Mouse (Mus musculus): ENCODE data around the gene Kif17. TPM values are rescaled to one million over a fixed set of nuclear protein-coding genes. Genes with fewer than 3 reads are reported as not detected.

The Kif17 gene
- 1.1 and 1.7 TPM in 2 replicates for polyA plus RNA-seq (2016; fragmentation: Nextera tagmentation; extraction: Ambion mirVana)

DNA sequence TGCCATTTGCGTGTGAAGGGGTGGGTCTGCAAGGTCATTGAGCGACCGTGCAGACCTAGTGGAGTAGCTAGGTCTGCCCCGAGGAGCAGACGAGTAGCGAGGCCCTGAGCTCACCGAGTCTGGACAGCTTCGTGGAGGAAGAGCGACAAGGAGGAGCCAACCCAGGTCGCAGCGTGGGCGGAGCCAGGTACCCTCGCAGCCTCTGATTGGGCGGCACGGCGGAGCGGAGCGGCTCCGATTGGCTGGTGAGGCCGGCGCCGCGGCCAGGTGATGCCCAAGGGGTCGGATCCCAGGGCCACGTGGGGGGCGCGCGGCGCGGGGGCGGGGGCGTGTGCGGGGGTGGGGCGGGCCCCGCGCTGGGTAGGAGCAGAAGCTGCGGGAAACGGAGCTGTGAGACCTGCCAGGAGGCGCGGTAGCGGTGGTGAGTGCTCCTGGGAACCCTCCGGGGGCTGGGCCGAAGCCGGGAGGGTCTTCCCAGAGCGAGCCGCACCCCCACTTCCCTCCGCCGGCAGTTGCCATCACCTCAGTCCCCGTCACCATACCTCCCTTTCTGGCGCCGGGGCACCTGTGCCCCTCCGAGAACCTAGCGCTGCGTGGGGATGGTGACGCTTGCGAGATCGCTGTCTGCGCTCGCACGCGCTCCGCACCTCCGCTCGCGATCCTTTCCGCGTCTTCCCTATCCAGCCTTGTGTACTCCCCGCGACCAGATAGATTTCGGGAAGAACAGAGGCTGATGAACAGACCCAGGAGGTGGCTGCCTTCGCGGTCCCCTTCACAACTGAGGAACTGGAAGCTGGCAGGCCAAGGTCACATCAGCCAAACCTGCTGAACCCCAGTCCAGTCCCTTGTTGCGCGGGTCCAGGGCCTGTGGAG is at the start of gene Kif17, which contains the start of gene Sh2d5:
TSS of gene Kif17 (plus strand) at position 348 of the 873 bp plus-strand sequence.
TSS of gene Sh2d5 (plus strand) at position 316 of the 873 bp plus-strand sequence.
- Histone ChIP-seq H3K9me3 (no peaks in the 10 kb centered on the region), H3K4me1 (peaks cover 36% of the 10 kb centered on the region), H3K9ac (peak within 1 kb of the TSS; percentile 68), H3K4me2 (replicated peaks) (peak within 1 kb of the TSS; percentile 95), H3K4me3 (peak within 1 kb of the TSS; percentile 51), H3K36me3 (peaks cover 19% of the 10 kb centered on the region), H3K27ac (no peak within 1 kb of the TSS), H3K27me3 (replicated peaks) (peaks cover 45% of the 10 kb centered on the region)
- WGBS = under 1% methylated on average over 61 of the region's 74 CpGs
- ATAC-seq (ENCODE audit: low FRiP score, low read depth) = peak; percentile 90

DNA sequence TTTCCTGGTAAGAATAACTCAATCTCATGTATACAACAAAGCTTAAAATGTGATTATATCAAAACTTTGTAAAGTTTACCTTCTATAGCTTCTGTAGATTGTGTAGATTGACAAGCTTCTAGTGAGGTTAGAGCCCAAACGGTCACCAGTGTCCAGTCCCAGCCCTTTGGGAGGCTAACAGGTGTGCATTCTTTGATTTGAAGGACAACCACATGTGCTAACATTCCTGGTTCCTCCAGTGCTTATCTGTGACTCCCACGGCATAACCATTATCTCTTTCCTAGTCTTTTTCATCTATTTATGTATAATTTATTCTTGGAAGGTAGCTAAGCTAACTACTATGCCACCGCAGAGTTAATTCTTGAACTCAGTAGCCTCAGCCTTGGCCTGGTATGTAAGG is 49.5 kb upstream of the Kif17 start:
- no peak overlapping the region for H3K4me3 ChIP-seq
- no peaks in the 10 kb centered on the region for H3K4me1 ChIP-seq
- H3K9me3 ChIP-seq = no peaks in the 10 kb centered on the region
- H3K36me3 ChIP-seq = peaks cover 87% of the 10 kb centered on the region
- no peak overlapping the region for H3K4me2 ChIP-seq (replicated peaks)
- no peaks in the 10 kb centered on the region for H3K27me3 ChIP-seq (replicated peaks)
- 95% methylated on average over 3 of the region's 3 CpGs for WGBS
- H3K27ac ChIP-seq = no peak overlapping the region
- no peak overlapping the region for H3K9ac ChIP-seq
- ATAC-seq (ENCODE audit: low FRiP score, low read depth) = no peak

DNA sequence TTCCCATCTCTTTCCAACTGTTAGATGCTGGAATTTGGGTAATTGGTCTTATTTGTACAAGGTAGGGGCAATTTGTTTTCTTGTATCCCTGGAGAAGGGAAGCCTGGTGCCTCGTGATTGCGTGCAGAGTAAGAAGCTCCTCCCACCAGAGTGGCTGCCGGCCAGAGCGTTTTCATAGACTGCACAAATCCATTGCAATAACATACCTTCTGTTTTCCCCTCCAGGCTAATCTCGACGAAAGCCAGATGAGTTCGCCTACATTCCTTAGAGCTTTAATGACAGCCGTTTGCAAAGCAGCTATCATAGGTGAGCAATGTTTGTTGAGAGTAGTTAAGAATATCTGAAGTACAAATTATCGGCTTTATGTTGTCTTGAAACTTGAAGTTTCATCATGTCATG is 48.5 kb upstream of the Kif17 start:
- WGBS = 89% methylated on average over 9 of the region's 9 CpGs

DNA sequence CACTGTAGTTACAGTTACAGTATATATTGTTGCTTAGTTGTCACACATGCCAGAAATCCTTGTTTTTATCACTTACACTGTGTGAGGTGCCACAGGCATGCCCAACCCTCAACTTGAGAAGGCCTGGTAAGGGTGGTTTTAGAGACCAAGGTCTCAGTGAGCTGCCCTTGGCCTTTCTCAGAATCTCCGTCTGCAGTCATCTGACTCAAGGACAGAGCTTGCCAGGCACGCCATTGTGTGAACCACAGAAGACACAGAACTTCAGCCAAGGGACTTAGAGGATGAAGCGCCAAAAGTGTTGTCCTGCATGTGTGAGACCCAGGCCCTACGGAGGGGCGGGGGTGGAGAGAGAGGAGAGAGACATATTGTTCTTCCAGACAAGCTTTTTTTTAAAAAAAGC is 40.1 kb upstream of the Kif17 start:
- no peak for ATAC-seq (ENCODE audit: low FRiP score, low read depth)

More for the DNA sequence above, 48.5 kb upstream of the Kif17 start:
- Histone ChIP-seq H3K27me3 (replicated peaks) (no peaks in the 10 kb centered on the region), H3K9ac (no peak overlapping the region), H3K4me1 (no peaks in the 10 kb centered on the region), H3K4me3 (no peak overlapping the region), H3K9me3 (no peaks in the 10 kb centered on the region), H3K4me2 (replicated peaks) (no peak overlapping the region), H3K36me3 (peaks cover 82% of the 10 kb centered on the region), H3K27ac (no peak overlapping the region)
- ATAC-seq (ENCODE audit: low FRiP score, low read depth) = no peak

DNA sequence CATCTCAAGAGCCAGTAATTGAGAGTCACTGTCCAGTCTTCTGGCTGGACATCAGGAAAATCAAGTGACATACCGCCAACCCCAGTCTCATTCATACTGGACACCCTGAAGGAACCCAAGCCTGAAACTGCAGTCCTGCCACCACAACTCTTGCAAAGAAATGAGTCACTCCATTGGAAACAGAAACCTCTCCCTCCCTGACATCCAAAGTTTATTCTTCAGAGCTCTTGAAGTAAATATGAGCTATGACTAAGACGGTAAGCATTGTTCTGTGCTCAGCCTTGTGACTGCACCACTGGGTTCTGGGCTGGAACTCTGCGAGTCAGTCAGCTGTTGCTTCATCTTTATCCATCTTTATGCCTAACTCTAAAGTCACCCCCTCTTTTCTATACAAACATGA is 36.4 kb upstream of the Kif17 start:
- Histone ChIP-seq H3K4me3 (no peak overlapping the region), H3K9me3 (no peaks in the 10 kb centered on the region), H3K9ac (no peak overlapping the region), H3K27ac (no peak overlapping the region), H3K4me2 (replicated peaks) (no peak overlapping the region), H3K4me1 (peaks cover 16% of the 10 kb centered on the region), H3K36me3 (peaks cover 14% of the 10 kb centered on the region), H3K27me3 (replicated peaks) (no peaks in the 10 kb centered on the region)
- no peak for ATAC-seq (ENCODE audit: low FRiP score, low read depth)
- WGBS = 91% methylated on average over 3 of the region's 3 CpGs

More for the DNA sequence above, 40.1 kb upstream of the Kif17 start:
- peaks cover 41% of the 10 kb centered on the region for H3K36me3 ChIP-seq
- no peaks in the 10 kb centered on the region for H3K9me3 ChIP-seq
- no peak overlapping the region for H3K9ac ChIP-seq
- WGBS = 96% methylated on average over 5 of the region's 5 CpGs
- H3K4me3 ChIP-seq = no peak overlapping the region
- H3K4me2 ChIP-seq (replicated peaks) = no peak overlapping the region
- H3K27ac ChIP-seq = no peak overlapping the region
- H3K4me1 ChIP-seq = no peaks in the 10 kb centered on the region
- no peaks in the 10 kb centered on the region for H3K27me3 ChIP-seq (replicated peaks)

DNA sequence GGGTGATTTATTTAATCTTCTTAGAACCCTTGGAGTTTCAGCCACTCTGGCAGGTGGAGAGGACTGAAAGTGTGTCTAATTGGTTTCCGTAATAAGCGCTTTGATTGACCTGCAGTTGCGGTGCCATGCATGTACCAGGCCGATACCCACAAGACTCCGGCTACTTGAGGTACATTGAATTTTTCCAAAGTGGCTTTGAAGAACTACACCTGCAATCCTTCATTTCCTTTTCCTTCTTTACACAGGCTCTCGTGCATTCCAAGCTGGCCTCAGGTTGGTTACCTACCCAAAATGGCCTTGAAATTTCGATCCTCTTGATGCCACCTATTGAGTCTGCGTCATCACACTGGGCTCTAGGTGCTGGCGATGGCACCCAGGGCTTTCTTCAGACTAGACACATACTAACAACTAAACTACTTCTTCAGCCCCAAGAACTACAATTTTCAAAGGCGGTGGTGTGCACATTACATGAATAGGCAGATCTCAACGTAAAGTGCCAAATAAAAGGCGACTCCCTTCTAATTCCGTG is 34.5 kb upstream of the Kif17 start:
- H3K36me3 ChIP-seq = no peaks in the 10 kb centered on the region
- H3K27ac ChIP-seq = peak overlapping the region; percentile 98
- H3K9me3 ChIP-seq = no peaks in the 10 kb centered on the region
- H3K4me3 ChIP-seq = peak overlapping the region; percentile 99
- H3K27me3 ChIP-seq (replicated peaks) = no peaks in the 10 kb centered on the region
- peaks cover 27% of the 10 kb centered on the region for H3K4me1 ChIP-seq
- H3K9ac ChIP-seq = peak overlapping the region; percentile 96
- ATAC-seq (ENCODE audit: low FRiP score, low read depth) = no peak
- 48% methylated on average over 13 of the region's 13 CpGs for WGBS
- H3K4me2 ChIP-seq (replicated peaks) = peak overlapping the region; percentile 71

DNA sequence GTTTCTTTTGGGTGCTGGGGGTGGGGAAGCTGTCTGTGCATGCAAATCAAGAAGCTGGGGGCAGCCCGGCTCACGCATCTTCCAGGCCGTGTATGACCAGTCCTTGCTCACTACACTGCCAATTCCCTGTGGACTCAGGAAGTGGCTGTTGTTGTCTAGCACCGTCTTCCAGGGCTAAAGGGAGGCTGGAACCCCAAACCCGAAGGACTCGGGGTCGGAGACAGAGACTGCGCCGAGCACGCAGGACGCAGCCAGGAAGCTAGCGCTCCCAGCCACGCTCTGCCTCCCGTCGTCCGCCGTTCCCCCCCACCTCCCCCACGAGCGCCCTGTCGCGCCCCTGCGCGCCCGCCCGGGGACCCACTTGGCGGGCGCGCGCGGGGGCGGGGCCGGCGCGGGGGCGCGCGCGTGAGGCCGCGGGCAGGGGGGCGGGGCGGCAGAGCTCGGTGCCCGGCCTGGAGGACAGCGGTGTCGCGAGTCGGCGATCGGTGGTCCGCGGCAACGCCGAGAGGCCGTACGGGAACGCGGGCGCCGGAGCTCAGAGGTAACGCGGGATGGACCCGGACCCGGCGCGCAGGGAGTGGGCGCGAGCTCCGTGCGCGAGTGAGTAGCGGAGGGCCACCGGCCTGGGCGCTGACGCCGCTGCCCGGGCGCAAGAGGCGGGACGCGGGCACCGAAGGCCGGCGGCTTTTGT is 33.9 kb upstream of the Kif17 start, which contains the start of gene Hp1bp3:
TSS of gene Hp1bp3 (plus strand) at position 97 of the 691 bp plus-strand sequence.
- Histone ChIP-seq H3K4me3 (peak within 1 kb of the TSS; percentile 99), H3K4me1 (peaks cover 27% of the 10 kb centered on the region), H3K27ac (peak within 1 kb of the TSS; percentile 98), H3K9ac (peak within 1 kb of the TSS; percentile 96), H3K36me3 (no peaks in the 10 kb centered on the region), H3K27me3 (replicated peaks) (no peaks in the 10 kb centered on the region), H3K9me3 (no peaks in the 10 kb centered on the region), H3K4me2 (replicated peaks) (peak within 1 kb of the TSS; percentile 71)
- ATAC-seq (ENCODE audit: low FRiP score, low read depth) = peak; percentile 85
- WGBS = under 1% methylated on average over 76 of the region's 84 CpGs

DNA sequence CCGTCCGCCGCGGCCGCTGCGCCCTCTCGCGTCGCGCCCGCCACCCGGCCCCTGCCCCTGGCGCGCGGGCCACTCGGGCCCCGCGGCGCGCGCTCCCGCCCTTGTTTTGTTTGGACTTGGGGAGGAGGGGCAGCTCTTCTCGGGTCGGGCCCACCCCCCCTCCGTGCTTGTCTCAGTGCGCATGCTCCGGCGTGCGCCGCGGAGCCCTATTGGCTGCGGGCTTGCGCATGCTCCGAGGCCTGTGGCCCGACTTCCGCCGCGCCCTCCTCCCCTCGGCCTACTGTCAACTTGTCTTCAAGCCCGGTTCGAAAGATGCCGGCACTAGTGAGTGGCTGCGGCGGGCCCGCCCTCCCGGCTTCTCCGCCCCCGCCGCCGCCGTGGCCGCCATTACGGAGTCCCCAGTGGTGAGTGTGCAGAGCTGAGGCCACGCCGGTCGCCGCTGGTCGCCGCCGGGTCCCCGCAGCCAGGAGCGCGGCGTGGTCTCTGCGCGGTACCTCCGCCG is 33.3 kb upstream of the Kif17 start:
- no peaks in the 10 kb centered on the region for H3K9me3 ChIP-seq
- H3K27ac ChIP-seq = peak overlapping the region; percentile 98
- no peaks in the 10 kb centered on the region for H3K36me3 ChIP-seq
- ATAC-seq (ENCODE audit: low FRiP score, low read depth) = peak; percentile 96
- no peaks in the 10 kb centered on the region for H3K27me3 ChIP-seq (replicated peaks)
- WGBS = under 1% methylated on average over 60 of the region's 68 CpGs
- peak overlapping the region; percentile 99 for H3K4me3 ChIP-seq
- peak overlapping the region; percentile 71 for H3K4me2 ChIP-seq (replicated peaks)
- peaks cover 27% of the 10 kb centered on the region for H3K4me1 ChIP-seq
- peak overlapping the region; percentile 96 for H3K9ac ChIP-seq

DNA sequence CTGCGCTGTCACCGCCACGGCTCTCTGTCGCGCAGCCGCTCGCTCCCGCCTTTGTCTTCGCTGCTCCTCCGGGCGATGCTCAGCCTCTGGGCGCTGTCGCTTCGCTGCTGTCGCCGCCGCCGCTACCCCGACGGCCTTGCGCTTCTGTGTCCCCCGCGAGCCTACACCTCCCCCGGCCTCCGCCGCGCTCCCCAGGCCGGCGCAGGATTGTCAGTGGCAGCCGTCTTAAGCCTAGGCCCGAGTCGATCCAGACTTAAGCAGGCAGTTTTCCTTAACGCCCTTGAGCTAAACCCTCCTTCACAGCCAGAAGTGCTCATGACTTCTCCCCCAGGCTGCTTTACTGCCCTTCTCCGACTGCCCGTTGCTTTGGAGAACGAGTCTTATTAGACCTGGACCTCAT is 32.8 kb upstream of the Kif17 start:
- WGBS = under 1% methylated on average over 33 of the region's 36 CpGs
- peak; percentile 14 for ATAC-seq (ENCODE audit: low FRiP score, low read depth)
- Histone ChIP-seq H3K9ac (peak overlapping the region; percentile 96), H3K9me3 (no peaks in the 10 kb centered on the region), H3K36me3 (peaks cover 4% of the 10 kb centered on the region; the same call in 1 of the 2 replicates), H3K4me3 (peak overlapping the region; percentile 99), H3K27ac (peak overlapping the region; percentile 98; the same call in 1 of the 2 replicates), H3K4me2 (replicated peaks) (peak overlapping the region; percentile 71), H3K27me3 (replicated peaks) (no peaks in the 10 kb centered on the region), H3K4me1 (peaks cover 27% of the 10 kb centered on the region)

DNA sequence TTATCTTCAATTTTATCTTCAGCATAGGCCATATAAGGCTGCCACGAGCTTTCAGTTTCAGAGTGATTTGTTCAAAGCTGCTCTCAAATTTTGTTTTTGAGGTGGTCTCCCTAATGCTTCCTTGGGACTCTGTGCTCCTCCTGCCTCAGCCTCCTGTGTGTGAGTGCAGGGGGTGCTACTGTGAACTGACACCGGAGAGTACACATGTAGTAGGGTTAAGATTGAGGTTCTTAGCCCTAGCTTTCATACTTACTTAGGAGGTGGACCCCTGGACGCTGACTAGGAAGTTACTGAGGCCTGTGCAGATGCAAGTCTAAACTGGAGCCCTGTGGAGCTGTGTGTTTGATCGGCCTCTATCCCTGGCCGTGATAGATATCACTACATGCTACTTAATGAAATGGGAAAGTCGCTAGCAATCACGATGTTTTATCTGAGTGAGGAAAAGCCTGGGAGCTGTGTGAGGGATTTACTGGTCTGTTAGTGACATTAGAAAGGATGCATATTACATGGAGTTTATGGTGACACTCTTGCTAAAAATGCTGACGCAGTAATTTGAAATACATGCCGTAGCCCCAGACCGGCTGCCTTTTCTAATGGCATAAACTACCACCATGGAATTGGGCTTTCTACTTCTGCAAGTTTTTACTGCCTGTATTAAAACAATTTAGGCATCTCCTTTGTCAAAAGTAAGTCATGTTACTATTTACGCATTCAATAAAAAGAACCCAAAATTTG is 32.1 kb upstream of the Kif17 start:
- ATAC-seq (ENCODE audit: low FRiP score, low read depth) = no peak
- no peak overlapping the region for H3K27ac ChIP-seq
- H3K36me3 ChIP-seq = peaks cover 11% of the 10 kb centered on the region
- 84% methylated on average over 11 of the region's 11 CpGs for WGBS
- H3K27me3 ChIP-seq (replicated peaks) = no peaks in the 10 kb centered on the region
- no peaks in the 10 kb centered on the region for H3K9me3 ChIP-seq
- peak overlapping the region; percentile 96 for H3K9ac ChIP-seq
- H3K4me3 ChIP-seq = peak overlapping the region; percentile 99
- peak overlapping the region; percentile 71 for H3K4me2 ChIP-seq (replicated peaks)
- peaks cover 27% of the 10 kb centered on the region for H3K4me1 ChIP-seq

DNA sequence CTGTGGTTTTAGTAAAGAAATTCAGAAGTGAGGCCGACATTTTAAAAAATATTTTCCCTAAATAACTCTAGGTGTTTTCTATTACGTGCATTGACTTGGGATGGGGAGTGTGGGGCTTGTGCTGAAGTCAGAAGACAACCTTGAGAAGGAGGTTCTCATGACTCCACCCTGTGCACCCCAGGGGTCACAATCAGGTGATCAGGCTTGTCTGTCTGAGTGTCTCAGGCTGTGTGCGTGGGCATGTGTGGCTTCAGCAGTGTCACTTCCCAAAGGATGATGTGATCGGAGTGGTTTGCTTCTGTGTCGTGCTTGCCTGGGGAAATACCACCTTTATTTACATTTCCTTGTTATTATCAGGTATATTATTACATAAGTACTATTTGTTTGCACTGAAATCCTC is 30.9 kb upstream of the Kif17 start:
- ATAC-seq (ENCODE audit: low FRiP score, low read depth) = no peak
- H3K9ac ChIP-seq = 0 out of 2 replicates have a peak overlapping the region, but pooled peaks have one; percentile 9
- 91% methylated on average over 5 of the region's 5 CpGs for WGBS
- peaks cover 27% of the 10 kb centered on the region for H3K4me1 ChIP-seq
- no peak overlapping the region for H3K27ac ChIP-seq
- H3K27me3 ChIP-seq (replicated peaks) = no peaks in the 10 kb centered on the region
- H3K9me3 ChIP-seq = no peaks in the 10 kb centered on the region
- H3K36me3 ChIP-seq = peaks cover 23% of the 10 kb centered on the region
- no peak overlapping the region for H3K4me3 ChIP-seq
- peak overlapping the region; percentile 71; the same call in 1 of the 2 replicates for H3K4me2 ChIP-seq (replicated peaks)
